Mouse (Mus musculus): Measurements from ENCODE around the gene Asb1. TPM values are rescaled to one million over a fixed set of nuclear protein-coding genes. Genes with fewer than 3 reads are reported as not detected.

Asb1 gene
- polyA plus RNA-seq (2015; fragmentation: Nextera tagmentation; extraction: Ambion mirVana): 4.0 and 4.7 TPM in 2 replicates

GRCm38 (mm10) chr1:91540271-91540826 is at the start of gene Asb1:
TSS of gene Asb1 (plus strand) at chr1:91540544.

GRCm38 (mm10) chr1:91494457-91495140 is 45.7 kb upstream of the Asb1 start, which contains the start of gene Traf3ip1:
TSS of gene Traf3ip1 (plus strand) at chr1:91494647.

Other genes with a start within 250 kb of the Asb1 start
- gene Scly, start 242.2 kb upstream of the Asb1 start, polyA plus RNA-seq (2015; fragmentation: Nextera tagmentation; extraction: Ambion mirVana): 10.9 and 11.2 TPM in 2 replicates
- 0.05 TPM in 1 of 2 replicates, not detected in the other for gene Espnl, start 218.5 kb upstream of the Asb1 start, polyA plus RNA-seq (2015; fragmentation: Nextera tagmentation; extraction: Ambion mirVana)
- gene Klhl30, start 189.5 kb upstream of the Asb1 start, polyA plus RNA-seq (2015; fragmentation: Nextera tagmentation; extraction: Ambion mirVana): 0.35 and 0.40 TPM in 2 replicates
- 0.71 and 0.85 TPM in 2 replicates for gene Erfe, start 174.1 kb upstream of the Asb1 start, polyA plus RNA-seq (2015; fragmentation: Nextera tagmentation; extraction: Ambion mirVana)
- gene Ilkap, start 141.7 kb upstream of the Asb1 start, polyA plus RNA-seq (2015; fragmentation: Nextera tagmentation; extraction: Ambion mirVana): 71.1 and 78.4 TPM in 2 replicates
- gene Hes6, start 126.5 kb upstream of the Asb1 start, polyA plus RNA-seq (2015; fragmentation: Nextera tagmentation; extraction: Ambion mirVana): 23.8 and 24.1 TPM in 2 replicates
- gene Per2, start 81.2 kb upstream of the Asb1 start, polyA plus RNA-seq (2015; fragmentation: Nextera tagmentation; extraction: Ambion mirVana): 2.4 and 2.8 TPM in 2 replicates
- 4.1 and 5.1 TPM in 2 replicates for gene Traf3ip1, start 45.9 kb upstream of the Asb1 start, polyA plus RNA-seq (2015; fragmentation: Nextera tagmentation; extraction: Ambion mirVana)